Mouse (Mus musculus) lung, postnatal 0 days (tissue): ENCODE results near the gene Calm2.

Experiments
- CTCF ChIP-seq: IDR thresholded peaks from 2 replicates; pipeline ENCODE4 v1.5.1; 2016; ENCODE audit warnings: antibody characterized with exemption, mild to moderate bottlenecking
- EP300 ChIP-seq: IDR thresholded peaks from 2 replicates; pipeline ENCODE4 v1.6.1; 2016; ENCODE audit warnings: antibody characterized with exemption, mild to moderate bottlenecking, control low read depth

DNA sequence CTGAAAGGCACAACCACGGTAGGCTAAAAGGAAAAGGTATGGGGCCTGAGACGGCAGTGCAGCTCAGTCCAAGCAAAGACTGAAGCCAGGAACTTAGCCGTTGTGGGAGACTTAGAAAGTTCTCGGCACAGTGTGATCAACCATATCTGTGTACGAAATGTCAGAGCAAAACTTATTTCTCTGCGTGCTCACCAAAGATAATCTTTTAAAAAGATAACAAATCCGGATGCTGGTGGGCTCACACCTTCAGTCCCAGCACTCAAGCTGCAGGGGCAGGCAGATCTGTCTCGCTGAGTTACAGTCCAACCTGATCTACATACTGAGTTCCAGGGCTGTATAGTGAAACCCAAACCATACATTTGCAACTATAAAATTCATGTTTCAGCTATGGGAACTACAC lies 22.7 kb upstream of the Calm2 start:
- TF ChIP-seq CTCF = no peak
- TF ChIP-seq EP300 = no peak
